Mouse (Mus musculus): Measurements from ENCODE around the gene Agpat4.

DNA sequence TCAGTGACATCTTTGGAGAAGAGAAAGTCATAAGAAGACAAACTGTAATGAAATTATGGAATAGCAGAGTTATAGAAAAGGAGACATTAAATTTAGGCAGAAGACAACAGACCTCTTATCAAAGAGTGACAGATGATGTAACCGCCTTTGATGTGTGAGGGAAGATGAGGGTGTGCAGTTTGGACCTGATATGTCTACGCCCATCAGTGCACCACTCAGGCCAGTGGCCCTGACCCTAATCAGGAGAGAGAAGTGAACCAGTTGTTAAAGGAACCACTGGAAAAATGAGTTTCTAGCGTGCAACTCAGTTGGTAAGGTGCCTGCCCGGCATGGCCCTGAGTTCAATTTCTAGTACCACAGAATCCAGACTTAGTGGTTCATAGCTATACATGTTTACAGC is 67.4 kb downstream of the Agpat4 start:
- TF ChIP-seq CTCF (IDR thresholded peaks at IDR 0.05) = no peak
- TF ChIP-seq EP300 (IDR thresholded peaks at IDR 0.05) = no peak

Data from lung, postnatal 0 days (tissue).